16 mouse cellular contexts compared by ENCODE assay signal in the genomic region with DNA sequence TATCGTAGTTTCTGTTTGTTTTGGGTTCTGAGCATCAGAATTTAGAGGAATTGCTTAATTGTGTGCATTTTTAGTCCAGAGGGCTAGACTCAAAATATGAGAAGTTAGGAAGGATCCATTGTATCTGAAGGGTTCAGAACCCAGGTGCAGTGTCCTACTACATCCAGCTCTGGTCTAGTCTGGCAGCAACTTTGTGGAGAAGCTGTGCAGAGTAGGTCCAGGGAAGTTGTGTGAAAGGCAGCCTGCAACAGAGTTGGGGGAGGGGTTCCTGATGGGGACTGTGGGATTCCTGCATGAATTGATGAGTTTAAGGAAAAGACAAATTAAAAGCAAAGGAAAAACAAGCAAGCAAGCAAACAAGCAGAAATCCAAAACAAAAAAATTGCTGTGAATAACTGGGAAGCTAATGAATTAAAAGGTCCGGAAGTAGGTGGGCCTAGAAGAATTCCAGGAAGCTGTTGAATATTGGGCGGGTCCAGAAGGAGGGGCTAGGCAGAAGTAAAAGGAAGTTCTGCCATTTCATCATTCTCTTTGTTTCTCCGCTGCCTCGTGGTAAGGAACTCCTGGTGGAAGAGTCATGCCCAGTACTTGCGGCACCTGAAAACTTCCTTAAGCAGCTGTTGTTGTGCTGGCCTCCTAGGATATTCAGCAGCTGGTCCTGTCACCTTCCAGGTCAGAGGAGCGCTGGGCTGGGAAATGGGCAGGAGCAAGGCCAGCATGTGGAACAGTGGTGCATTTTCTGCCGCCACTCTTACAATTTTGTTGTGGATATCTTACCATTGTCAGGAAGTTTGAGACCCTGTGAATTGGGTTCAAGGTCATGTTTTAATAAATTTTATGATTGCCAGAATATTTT.
DNase-seq lines count a peak whose midpoint lies in the region; ATAC-seq lines count a peak whose summit lies in the region.
"Had no signal": no experiment of that assay in that cellular context is flagged by ENCODE, and none has a peak within 500 bp of the region (broad histone marks: within the 10 kb centered on the region; RNA-seq: fewer than 3 reads in every experiment).

No protein-coding gene starts in this region.

- DNase-seq in kidney, postnatal 10 days: peak; percentile 5
- DNase-seq in kidney, adult 18-20 months: no peak
- DNase-seq in 3T3-L1 (ENCODE audit: low read depth, low spot score) (peak; percentile 71), ES-CJ7 (ENCODE audit: low read depth, low spot score) (peak; percentile 94)
- DNase-seq in urinary bladder, postnatal 14 days (ENCODE audit: low spot score): no peak
- DNase-seq in right cerebral cortex, postnatal 14 days: no peak
- DNase-seq: cerebellum, postnatal 14 days; gastrocnemius, postnatal 36 days; heart, postnatal 36 days; kidney, adult 8-10 months; lung, adult 18-20 months; thymus, postnatal 14 days had no signal

- ATAC-seq in megakaryocyte progenitor cell, adult 5-6 weeks (replicated peaks; ENCODE audit: poor library complexity): peak; percentile 48; the same call in 1 of the 2 replicates
- ATAC-seq: activated CD4-positive, CD25-positive, alpha-beta regulatory T cell, adult 4 months; hindbrain, postnatal 0 days; midbrain, embryonic 16.5 days had no signal

Comparison
In these comparisons a context has a peak if more than half of its experiments do, and no peak if none do; other contexts are left out.
1. DNase-seq: peak in kidney, postnatal 10 days (single experiment), 3T3-L1 (single experiment) and ES-CJ7 (single experiment); none in kidney, adult 18-20 months (single experiment), urinary bladder, postnatal 14 days (single experiment) and right cerebral cortex, postnatal 14 days (single experiment).